Mouse (Mus musculus): ENCODE data around the gene Cox20. TPM values are rescaled to one million over a fixed set of nuclear protein-coding genes. Genes with fewer than 3 reads are reported as not detected.

The Cox20 gene
- polyA plus RNA-seq, 1 experiment from 2014 or later = 88.5 TPM

DNA sequence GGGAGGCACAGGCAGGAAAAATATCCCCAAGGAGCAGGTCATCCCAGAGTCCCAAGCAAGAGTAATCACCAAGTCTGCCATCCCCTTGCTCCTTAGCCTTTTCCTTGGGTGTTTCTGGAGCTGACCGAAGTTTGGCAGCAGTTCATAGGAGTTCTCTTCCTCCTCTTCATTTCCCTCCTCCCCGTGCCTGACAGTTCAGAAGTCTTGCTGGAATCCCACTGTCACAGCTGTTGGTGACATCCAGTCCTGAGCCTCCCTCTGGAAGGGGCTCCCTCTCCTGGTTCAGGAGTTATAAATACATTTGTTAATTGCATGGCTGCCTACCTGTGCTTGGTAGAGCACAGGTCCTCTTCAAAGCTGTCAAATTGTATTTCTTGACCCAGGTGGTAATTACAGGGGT lies 9.4 kb upstream of the Cox20 start:
- no peak overlapping the region for H3K4me3 ChIP-seq
- no peak for DNase-seq (ENCODE audit: low spot score)
- no peaks in the 10 kb centered on the region for H3K36me3 ChIP-seq
- no peaks in the 10 kb centered on the region for H3K27me3 ChIP-seq (ENCODE audit: low read depth, poor library complexity, severe bottlenecking)
- 88% methylated on average over 2 of the region's 2 CpGs for WGBS
- no peaks in the 10 kb centered on the region for H3K4me1 ChIP-seq
- no peak overlapping the region for H3K27ac ChIP-seq
- no peaks in the 10 kb centered on the region for H3K9me3 ChIP-seq (replicated peaks)

DNA sequence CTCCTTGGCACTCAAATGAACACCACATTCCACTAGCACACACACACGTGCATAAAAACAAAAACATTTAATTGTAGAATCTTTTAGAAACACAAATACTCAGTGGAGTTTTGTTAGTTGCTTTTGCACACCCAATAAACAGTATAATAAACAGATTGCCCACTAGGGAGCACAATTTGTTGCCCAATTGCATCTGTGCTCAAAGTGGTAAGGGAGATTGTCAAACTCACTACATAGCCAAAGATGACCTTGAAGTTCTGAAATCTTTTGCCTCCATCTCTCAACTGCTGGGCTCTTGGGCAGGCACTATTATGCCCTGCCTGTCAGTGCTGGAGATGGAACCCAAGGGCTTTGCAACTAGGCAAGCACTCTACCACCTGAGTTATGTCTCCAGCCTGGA lies 8.8 kb upstream of the Cox20 start:
- no peak for DNase-seq (ENCODE audit: low spot score)
- Histone ChIP-seq H3K36me3 (no peaks in the 10 kb centered on the region), H3K9me3 (replicated peaks) (no peaks in the 10 kb centered on the region), H3K4me3 (no peak overlapping the region), H3K27me3 (ENCODE audit: low read depth, poor library complexity, severe bottlenecking) (no peaks in the 10 kb centered on the region), H3K4me1 (no peaks in the 10 kb centered on the region), H3K27ac (no peak overlapping the region)
- WGBS = 60% methylated on average over 1 of the region's 1 CpGs

- no peak overlapping the region for H3K4me3 ChIP-seq
- peaks cover 5% of the 10 kb centered on the region; the same call in 1 of the 2 replicates for H3K4me1 ChIP-seq
- 95% methylated on average over 1 of the region's 1 CpGs for whole genome bisulfite sequencing
- H3K36me3 ChIP-seq = no peaks in the 10 kb centered on the region
- no peak for DNase-seq (ENCODE audit: low spot score)
- H3K27me3 ChIP-seq (ENCODE audit: low read depth, poor library complexity, severe bottlenecking) = no peaks in the 10 kb centered on the region
- H3K9me3 ChIP-seq (replicated peaks) = no peaks in the 10 kb centered on the region
- H3K27ac ChIP-seq = no peak overlapping the region
Measured at GRCm38 (mm10) chr1:178313039-178313597, 5.8 kb upstream of the Cox20 start.

- Histone ChIP-seq H3K27ac (no peak overlapping the region), H3K4me1 (peaks cover 5% of the 10 kb centered on the region; the same call in 1 of the 2 replicates), H3K4me3 (no peak overlapping the region), H3K9me3 (replicated peaks) (no peaks in the 10 kb centered on the region), H3K36me3 (no peaks in the 10 kb centered on the region), H3K27me3 (ENCODE audit: low read depth, poor library complexity, severe bottlenecking) (no peaks in the 10 kb centered on the region)
- 97% methylated on average over 2 of the region's 2 CpGs for WGBS
- no peak for DNase-seq (ENCODE audit: low spot score)
Measured at GRCm38 (mm10) chr1:178314236-178314635, 4.7 kb upstream of the Cox20 start.

GRCm38 (mm10) chr1:178317275-178318001 lies 1.5 kb upstream of the Cox20 start:
- Histone ChIP-seq H3K27ac (peak overlapping the region; percentile 100), H3K36me3 (peaks cover 21% of the 10 kb centered on the region), H3K9me3 (replicated peaks) (no peaks in the 10 kb centered on the region), H3K4me3 (peak overlapping the region; percentile 70), H3K4me1 (peaks cover 20% of the 10 kb centered on the region), H3K27me3 (ENCODE audit: low read depth, poor library complexity, severe bottlenecking) (no peaks in the 10 kb centered on the region)
- 70% methylated on average over 10 of the region's 10 CpGs for WGBS
- no peak for DNase-seq (ENCODE audit: low spot score)

GRCm38 (mm10) chr1:178318002-178318388 lies 935 bp upstream of the Cox20 start:
- no peaks in the 10 kb centered on the region for H3K27me3 ChIP-seq (ENCODE audit: low read depth, poor library complexity, severe bottlenecking)
- no peaks in the 10 kb centered on the region for H3K9me3 ChIP-seq (replicated peaks)
- peak overlapping the region; percentile 100 for H3K27ac ChIP-seq
- H3K36me3 ChIP-seq = peaks cover 27% of the 10 kb centered on the region
- peaks cover 20% of the 10 kb centered on the region for H3K4me1 ChIP-seq
- no peak for DNase-seq (ENCODE audit: low spot score)
- under 1% methylated on average over 17 of the region's 17 CpGs for WGBS
- H3K4me3 ChIP-seq = peak overlapping the region; percentile 70

DNA sequence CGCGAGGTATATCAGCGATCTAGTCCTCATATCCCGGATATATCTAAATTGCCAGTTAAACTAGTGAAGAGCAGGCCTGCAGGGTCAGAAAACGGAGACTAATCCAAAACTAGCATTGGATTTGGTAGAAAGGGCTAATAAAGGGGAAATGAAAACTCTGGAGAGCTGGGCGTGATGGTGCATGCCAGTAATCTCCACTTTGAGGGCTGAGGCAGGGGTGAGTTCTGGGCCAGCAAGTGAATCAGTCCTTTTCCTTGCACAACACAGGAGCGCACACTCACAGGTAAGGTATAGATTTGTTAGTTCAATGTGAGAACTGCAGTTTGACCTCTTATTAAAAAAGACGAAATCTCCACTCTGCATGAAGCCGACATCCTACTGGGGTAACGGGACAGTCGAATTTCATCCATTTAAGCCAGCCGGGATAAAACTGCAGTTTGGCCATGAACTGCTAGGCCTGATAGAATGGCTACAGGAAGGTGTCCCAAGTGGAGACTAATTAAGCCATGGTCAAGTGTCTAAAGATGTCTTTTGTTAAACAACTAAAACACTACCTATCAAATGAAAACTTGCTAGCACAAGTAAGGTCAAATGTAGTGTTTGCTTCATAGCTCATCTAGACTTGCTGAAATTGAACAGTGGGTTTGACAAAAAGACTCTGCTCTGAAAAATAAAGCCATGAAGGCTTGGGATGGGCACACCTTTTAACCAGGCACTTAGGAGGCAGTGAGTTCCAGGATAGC lies 536 bp downstream of the Cox20 start:
- 3% methylated on average over 12 of the region's 12 CpGs for WGBS
- DNase-seq (ENCODE audit: low spot score) = peak; percentile 63
- Histone ChIP-seq H3K27ac (peak overlapping the region; percentile 100), H3K4me3 (peak overlapping the region; percentile 70), H3K9me3 (replicated peaks) (no peaks in the 10 kb centered on the region), H3K4me1 (peaks cover 20% of the 10 kb centered on the region), H3K36me3 (peaks cover 42% of the 10 kb centered on the region), H3K27me3 (ENCODE audit: low read depth, poor library complexity, severe bottlenecking) (no peaks in the 10 kb centered on the region)

- peaks cover 49% of the 10 kb centered on the region for H3K36me3 ChIP-seq
Measured at GRCm38 (mm10) chr1:178320038-178320722, 1.2 kb downstream of the Cox20 start.

GRCm38 (mm10) chr1:178320723-178321590 lies 2.0 kb downstream of the Cox20 start:
- H3K4me3 ChIP-seq = peak overlapping the region; percentile 70; the same call in 1 of the 2 replicates
- peaks cover 20% of the 10 kb centered on the region for H3K4me1 ChIP-seq
- DNase-seq (ENCODE audit: low spot score) = peak; percentile 36
- 48% methylated on average over 5 of the region's 5 CpGs for WGBS
- H3K27ac ChIP-seq = peak overlapping the region; percentile 100; the same call in 1 of the 2 replicates
- peaks cover 56% of the 10 kb centered on the region for H3K36me3 ChIP-seq
- H3K27me3 ChIP-seq (ENCODE audit: low read depth, poor library complexity, severe bottlenecking) = no peaks in the 10 kb centered on the region
- no peaks in the 10 kb centered on the region for H3K9me3 ChIP-seq (replicated peaks)

More at GRCm38 (mm10) chr1:178320038-178320722, 1.2 kb downstream of the Cox20 start:
- Histone ChIP-seq H3K27me3 (ENCODE audit: low read depth, poor library complexity, severe bottlenecking) (no peaks in the 10 kb centered on the region), H3K4me1 (peaks cover 20% of the 10 kb centered on the region), H3K4me3 (peak overlapping the region; percentile 70), H3K9me3 (replicated peaks) (no peaks in the 10 kb centered on the region), H3K27ac (peak overlapping the region; percentile 100)
- DNase-seq (ENCODE audit: low spot score) = peak; percentile 38
- WGBS = 36% methylated on average over 8 of the region's 8 CpGs

DNA sequence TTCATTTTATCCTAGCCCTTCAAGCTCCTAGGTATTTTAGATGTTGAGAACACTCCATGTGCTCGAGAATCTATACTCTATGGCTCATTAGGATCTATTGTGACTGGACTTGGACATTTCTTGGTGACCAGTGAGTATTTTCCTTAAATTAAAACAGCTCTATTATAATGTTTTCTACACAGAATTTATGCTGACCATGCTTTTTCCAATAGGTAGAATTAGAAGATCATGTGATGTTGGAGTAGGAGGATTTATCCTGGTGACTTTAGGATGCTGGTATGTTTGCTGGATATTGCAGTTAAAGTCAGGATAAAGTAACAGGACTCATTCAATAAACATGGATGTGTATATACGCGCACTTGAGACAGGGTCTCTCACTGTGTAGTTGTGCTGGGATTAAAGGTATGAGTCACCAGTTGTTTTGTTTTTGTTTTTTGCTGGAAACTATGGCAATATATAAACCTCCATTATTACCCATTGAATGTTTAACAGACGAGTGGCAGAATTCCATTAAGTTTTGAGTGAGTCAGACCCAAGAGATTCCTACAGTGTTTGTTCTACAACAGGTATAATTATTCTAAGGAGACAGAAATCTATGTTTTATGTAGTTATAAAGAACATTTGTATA lies 2.9 kb downstream of the Cox20 start:
- H3K9me3 ChIP-seq (replicated peaks) = no peaks in the 10 kb centered on the region
- peaks cover 20% of the 10 kb centered on the region for H3K4me1 ChIP-seq
- no peak overlapping the region for H3K27ac ChIP-seq
- H3K27me3 ChIP-seq (ENCODE audit: low read depth, poor library complexity, severe bottlenecking) = no peaks in the 10 kb centered on the region
- no peak overlapping the region for H3K4me3 ChIP-seq
- no peak for DNase-seq (ENCODE audit: low spot score)
- WGBS = 84% methylated on average over 4 of the region's 4 CpGs
- H3K36me3 ChIP-seq = peaks cover 65% of the 10 kb centered on the region

DNA sequence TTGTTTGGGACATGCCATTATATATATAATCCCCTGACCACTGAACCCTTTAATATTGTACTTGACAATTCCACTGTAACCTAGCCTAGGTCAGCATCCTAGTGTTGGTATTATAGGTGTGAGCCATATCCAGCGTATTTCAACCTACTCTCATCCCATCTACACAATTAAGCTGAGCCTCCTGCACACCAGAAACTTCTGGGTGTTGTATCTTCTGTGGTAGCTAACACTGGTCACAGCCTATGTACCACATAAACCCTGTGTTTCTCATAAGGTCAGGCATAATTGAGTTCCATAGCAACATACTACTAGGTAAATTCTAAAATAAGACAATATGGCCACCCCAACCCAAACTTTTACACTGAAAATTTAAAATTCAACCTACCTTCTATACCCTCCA lies 4.3 kb downstream of the Cox20 start:
- no peaks in the 10 kb centered on the region for H3K9me3 ChIP-seq (replicated peaks)
- H3K4me1 ChIP-seq = peaks cover 15% of the 10 kb centered on the region
- H3K4me3 ChIP-seq = no peak overlapping the region
- H3K27me3 ChIP-seq (ENCODE audit: low read depth, poor library complexity, severe bottlenecking) = no peaks in the 10 kb centered on the region
- WGBS = 100% methylated on average over 1 of the region's 1 CpGs
- H3K27ac ChIP-seq = no peak overlapping the region
- DNase-seq (ENCODE audit: low spot score) = no peak
- H3K36me3 ChIP-seq = peaks cover 79% of the 10 kb centered on the region

Data from limb, embryonic 10.5 days (tissue).